In the genomic region with DNA sequence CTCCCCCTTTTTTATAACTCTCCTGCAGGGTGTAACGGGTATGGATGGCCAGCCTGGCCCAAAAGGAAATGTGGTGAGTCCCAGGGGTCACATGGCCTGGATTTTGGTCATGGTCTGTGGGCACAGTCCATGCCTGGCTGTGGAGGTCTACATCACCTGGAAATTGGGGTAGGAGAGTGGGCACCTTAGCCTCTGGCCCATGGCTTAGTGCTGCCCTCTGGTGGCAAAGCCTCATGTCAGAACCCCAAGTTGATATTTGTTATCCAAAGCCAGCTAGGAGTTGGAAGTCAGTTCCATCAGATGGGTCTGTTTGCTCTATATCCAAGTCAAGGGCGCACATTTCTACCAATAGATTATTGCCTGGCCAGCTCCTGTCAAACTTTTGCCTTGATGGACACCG, we compare ENCODE assay signal across 7 mouse cellular contexts.
A peak's percentile ranks its signal among the peaks of the same experiment; 100 is the strongest.
DNase-seq lines count a peak whose midpoint lies in the region; ATAC-seq and TF ChIP-seq lines count a peak whose summit lies in the region.

No protein-coding gene starts in this region.

- H3K9ac ChIP-seq in lung, embryonic 14.5 days, result no peak overlapping the region

- no peak for DNase-seq in testis, postnatal 14 days (ENCODE audit: low spot score)
- peak; percentile 60 for DNase-seq in c-Kit-negative CD71-positive TER-119-positive erythroid progenitor cells, embryonic 14.5 days (ENCODE audit: low read depth, low spot score)
- DNase-seq in fibroblast of lung, adult 2 months (ENCODE audit: low read depth), result peak; percentile 8
- DNase-seq in kidney, postnatal 25 days, result peak; percentile 56 to 86
- DNase-seq in lung, embryonic 14.5 days, result peak; percentile 83
- peak; percentile 46 for DNase-seq in spleen, adult 12 weeks (ENCODE audit: low spot score)

- H3K9me3 ChIP-seq in lung, embryonic 14.5 days (ENCODE audit: low read depth, low read length), result no peaks in the 10 kb centered on the region

- H3K4me3 ChIP-seq in testis, adult 2 months (ENCODE audit: control insufficient read depth, low read depth, low read length), result no peak overlapping the region
- no peak overlapping the region for H3K4me3 ChIP-seq in lung, embryonic 14.5 days (ENCODE audit: low read depth, low read length)

- TF ChIP-seq CTCF in testis, adult 2 months (IDR thresholded peaks at IDR 0.05; ENCODE audit: control insufficient read depth, insufficient read depth, insufficient replicate concordance, low read depth, low read length), result peak; percentile 65; the same call in 1 of the 2 replicates
- TF ChIP-seq CTCF in lung, embryonic 14.5 days (IDR thresholded peaks at IDR 0.05; ENCODE audit: low read depth), result peak; percentile 86

- H3K27ac ChIP-seq in testis, adult 2 months (ENCODE audit: control insufficient read depth, insufficient read depth, low read depth, low read length), result no peak overlapping the region
- H3K27ac ChIP-seq in lung, embryonic 14.5 days (ENCODE audit: low read depth), result no peak overlapping the region

- ATAC-seq in lung, embryonic 14.5 days (ENCODE audit: insufficient read depth), result no peak

- H3K36me3 ChIP-seq in testis, adult 2 months (ENCODE audit: control insufficient read depth, insufficient read depth, low read length), result no peaks in the 10 kb centered on the region
- peaks cover 61% of the 10 kb centered on the region for H3K36me3 ChIP-seq in lung, embryonic 14.5 days (ENCODE audit: insufficient read depth)

- H3K4me2 ChIP-seq in lung, embryonic 14.5 days, result no peak overlapping the region

- H3K4me1 ChIP-seq in testis, adult 2 months (ENCODE audit: control insufficient read depth, insufficient read depth, low read length), result no peaks in the 10 kb centered on the region
- no peaks in the 10 kb centered on the region for H3K4me1 ChIP-seq in lung, embryonic 14.5 days (ENCODE audit: insufficient read depth)

- H3K27me3 ChIP-seq in testis, adult 2 months (ENCODE audit: control insufficient read depth, insufficient read depth, low read length), result no peaks in the 10 kb centered on the region
- H3K27me3 ChIP-seq in lung, embryonic 14.5 days (ENCODE audit: insufficient read depth, low read length), result no peaks in the 10 kb centered on the region

- WGBS in lung, embryonic 14.5 days, result 55% methylated on average over 3 of the region's 3 CpGs

- no peak for TF ChIP-seq POLR2A in testis, adult 2 months (IDR thresholded peaks at IDR 0.05; ENCODE audit: control insufficient read depth, low read depth, low read length)
